Mouse (Mus musculus) myocyte (in vitro differentiated cells): ENCODE results near the gene Slamf8. TPM values are rescaled to one million over a fixed set of nuclear protein-coding genes. Genes with fewer than 3 reads are reported as not detected.

Experiments used
- H3K27me3 ChIP-seq: one replicate; pipeline ENCODE4 v1.6.1; 2011; ENCODE audit not compliant: control insufficient read depth, insufficient read depth, insufficient read length
- H3K36me3 ChIP-seq: one replicate; pipeline ENCODE4 v1.6.1; 2011; ENCODE audit not compliant: control insufficient read depth, insufficient read depth
- H3K4me2 ChIP-seq: one replicate; pipeline ENCODE4 v1.6.1; 2011; ENCODE audit warnings: low read depth, control low read depth
- H3K4me3 ChIP-seq: one replicate; pipeline ENCODE4 v1.5.1; 2011; ENCODE audit warnings: mild to moderate bottlenecking, control low read depth, moderate library complexity
- H3K79me2 ChIP-seq: one replicate; pipeline ENCODE4 v1.6.1; 2011; ENCODE audit not compliant: control insufficient read depth, insufficient read depth
- H3ac ChIP-seq: one replicate; pipeline ENCODE4 v1.6.1; 2011; ENCODE audit not compliant: control insufficient read depth, insufficient read length
- CEBPB ChIP-seq: IDR thresholded peaks from 2 replicates; pipeline ENCODE4 v1.6.1; 2011; ENCODE audit warnings: mild to moderate bottlenecking, moderate library complexity; ENCODE audit not compliant: poor library complexity, insufficient read depth, severe bottlenecking
- E2F4 ChIP-seq: IDR thresholded peaks from one replicate; pipeline ENCODE4 v1.6.1; 2011; ENCODE audit warnings: mild to moderate bottlenecking, control low read depth, moderate library complexity; ENCODE audit not compliant: insufficient read depth
- MAX ChIP-seq: IDR thresholded peaks from one replicate; pipeline ENCODE4 v1.6.1; 2011; ENCODE audit warnings: low read depth, mild to moderate bottlenecking, control low read depth
- MYOD1 ChIP-seq, 3 experiments: IDR thresholded peaks; one replicate each; pipeline ENCODE4 v1.6.1; 2011; ENCODE audit warnings: control low read depth in 2 of 3, low read depth in 2 of 3, mild to moderate bottlenecking in 2 of 3, moderate library complexity in 1 of 3; ENCODE audit not compliant: insufficient read length in 2 of 3, control insufficient read depth in 1 of 3
- MYOG ChIP-seq, 3 experiments: IDR thresholded peaks; one replicate each; pipeline ENCODE4 v1.6.1; 2011; ENCODE audit warnings: control low read depth in 2 of 3, low read depth in 2 of 3, mild to moderate bottlenecking in 2 of 3; ENCODE audit not compliant: insufficient read length in 2 of 3, control insufficient read depth in 1 of 3, insufficient read depth in 1 of 3
- POLR2A ChIP-seq: IDR thresholded peaks from one replicate; pipeline ENCODE4 v1.6.1; 2011; ENCODE audit warnings: low read depth, mild to moderate bottlenecking, control low read depth, moderate library complexity; ENCODE audit not compliant: insufficient read length
- POLR2AphosphoS2 ChIP-seq: IDR thresholded peaks from one replicate; pipeline ENCODE4 v1.6.1; 2011; ENCODE audit warnings: low read depth, control low read depth; ENCODE audit not compliant: insufficient read length
- REST ChIP-seq: IDR thresholded peaks from one replicate; pipeline ENCODE4 v1.6.1; 2011; ENCODE audit warnings: mild to moderate bottlenecking, control low read depth, moderate library complexity; ENCODE audit not compliant: insufficient read depth, insufficient read length
- SRF ChIP-seq: IDR thresholded peaks from one replicate; pipeline ENCODE4 v1.6.1; 2011; ENCODE audit warnings: low read depth; ENCODE audit not compliant: control insufficient read depth, insufficient read length
- TCF12 ChIP-seq: IDR thresholded peaks from one replicate; pipeline ENCODE4 v1.6.1; 2011; ENCODE audit warnings: mild to moderate bottlenecking, control low read depth; ENCODE audit not compliant: poor library complexity, insufficient read depth, severe bottlenecking
- TCF3 ChIP-seq: IDR thresholded peaks from one replicate; pipeline ENCODE4 v1.6.1; 2011; ENCODE audit warnings: low read depth, control low read depth; ENCODE audit not compliant: insufficient read length
- USF1 ChIP-seq: IDR thresholded peaks from one replicate; pipeline ENCODE4 v1.6.1; 2011; ENCODE audit warnings: low read depth, mild to moderate bottlenecking, control low read depth, moderate library complexity
- polyA plus RNA-seq: library from polyadenylated mRNA; unstranded; fragments of >200 nt; fragmentation: generic; extraction: Trizol; gene quantifications from one replicate; pipeline ENCODE4 v1.2.1, GENCODE M21; 2012; ENCODE audit warnings: missing spikeins

The Slamf8 gene
- polyA plus RNA-seq, 1 experiment: not detected

- no peak overlapping the region for H3ac ChIP-seq
- no peaks in the 10 kb centered on the region for H3K79me2 ChIP-seq
- H3K36me3 ChIP-seq: no peaks in the 10 kb centered on the region
- H3K4me2 ChIP-seq: no peak overlapping the region
- peaks cover 5% of the 10 kb centered on the region for H3K27me3 ChIP-seq
- H3K4me3 ChIP-seq: no peak overlapping the region
- TF ChIP-seq SRF (no peak), POLR2AphosphoS2 (no peak), POLR2A (no peak), MYOG (IDR thresholded peaks at IDR 0.05; ENCODE audit: control insufficient read depth in 1 of 3, insufficient read depth in 1 of 3, insufficient read length in 2 of 3, low read depth in 2 of 3) (no peak), MYOD1 (IDR thresholded peaks at IDR 0.05; ENCODE audit: control insufficient read depth in 1 of 3, insufficient read length in 2 of 3, low read depth in 2 of 3) (no peak), MAX (no peak), TCF3 (no peak), REST (no peak), E2F4 (no peak), CEBPB (no peak), USF1 (no peak), TCF12 (no peak)
Measured at GRCm38 (mm10) chr1:172546062-172546461, 44.3 kb downstream of the Slamf8 start.

- no peaks in the 10 kb centered on the region for H3K36me3 ChIP-seq
- peaks cover 5% of the 10 kb centered on the region for H3K27me3 ChIP-seq
- no peak overlapping the region for H3ac ChIP-seq
- H3K79me2 ChIP-seq: no peaks in the 10 kb centered on the region
- no peak overlapping the region for H3K4me3 ChIP-seq
- TF ChIP-seq USF1: no peak
- no peak for TF ChIP-seq MYOG (IDR thresholded peaks at IDR 0.05; ENCODE audit: control insufficient read depth in 1 of 3, insufficient read depth in 1 of 3, insufficient read length in 2 of 3, low read depth in 2 of 3)
- no peak overlapping the region for H3K4me2 ChIP-seq
Measured at GRCm38 (mm10) chr1:172540283-172540820, 50.0 kb downstream of the Slamf8 start.

GRCm38 (mm10) chr1:172539827-172540226, 50.5 kb downstream of the Slamf8 start:
- Histone ChIP-seq H3K79me2 (no peaks in the 10 kb centered on the region), H3K27me3 (peaks cover 5% of the 10 kb centered on the region), H3K4me2 (no peak overlapping the region), H3ac (no peak overlapping the region), H3K36me3 (no peaks in the 10 kb centered on the region), H3K4me3 (no peak overlapping the region)
- TF ChIP-seq MAX (no peak), E2F4 (no peak), POLR2A (no peak), TCF12 (no peak), POLR2AphosphoS2 (no peak), MYOG (IDR thresholded peaks at IDR 0.05; ENCODE audit: control insufficient read depth in 1 of 3, insufficient read depth in 1 of 3, insufficient read length in 2 of 3, low read depth in 2 of 3) (no peak), REST (no peak), SRF (no peak), TCF3 (no peak), CEBPB (no peak), USF1 (no peak), MYOD1 (IDR thresholded peaks at IDR 0.05; ENCODE audit: control insufficient read depth in 1 of 3, insufficient read length in 2 of 3, low read depth in 2 of 3) (no peak)

- Histone ChIP-seq H3K27me3 (no peaks in the 10 kb centered on the region), H3ac (no peak overlapping the region), H3K4me3 (no peak overlapping the region), H3K79me2 (no peaks in the 10 kb centered on the region), H3K4me2 (no peak overlapping the region), H3K36me3 (no peaks in the 10 kb centered on the region)
- TF ChIP-seq MAX (no peak), REST (no peak), MYOD1 (IDR thresholded peaks at IDR 0.05; ENCODE audit: control insufficient read depth in 1 of 3, insufficient read length in 2 of 3, low read depth in 2 of 3) (no peak), SRF (no peak), POLR2A (no peak), USF1 (no peak), CEBPB (no peak), TCF3 (no peak), E2F4 (no peak), MYOG (IDR thresholded peaks at IDR 0.05; ENCODE audit: control insufficient read depth in 1 of 3, insufficient read depth in 1 of 3, insufficient read length in 2 of 3, low read depth in 2 of 3) (no peak), POLR2AphosphoS2 (no peak), TCF12 (no peak)
Measured at GRCm38 (mm10) chr1:172535116-172535515, 55.3 kb downstream of the Slamf8 start.

- no peak overlapping the region for H3K4me3 ChIP-seq
- no peaks in the 10 kb centered on the region for H3K79me2 ChIP-seq
- TF ChIP-seq CEBPB (no peak), USF1 (no peak), POLR2A (no peak), TCF12 (no peak), SRF (no peak)
- H3K4me2 ChIP-seq: no peak overlapping the region
- no peaks in the 10 kb centered on the region for H3K36me3 ChIP-seq
- no peak overlapping the region for H3ac ChIP-seq
- no peaks in the 10 kb centered on the region for H3K27me3 ChIP-seq
Measured at GRCm38 (mm10) chr1:172532551-172532950, 57.8 kb downstream of the Slamf8 start.

Other genes starting within 250 kb of the Slamf8 start
- not detected for gene Kcnj10, start 249.4 kb downstream of the Slamf8 start, polyA plus RNA-seq
- gene Pigm, start 214.0 kb downstream of the Slamf8 start, polyA plus RNA-seq: 2.7 TPM
- 4.7 TPM for gene Slamf9, start 115.2 kb downstream of the Slamf8 start, polyA plus RNA-seq
- 0.77 TPM for gene Igsf9, start 108.8 kb downstream of the Slamf8 start, polyA plus RNA-seq
- gene Tagln2, start 90.5 kb downstream of the Slamf8 start, polyA plus RNA-seq: 393 TPM
- gene Cfap45, start 69.8 kb downstream of the Slamf8 start, polyA plus RNA-seq: not detected
- not detected for gene Vsig8, start 34.6 kb downstream of the Slamf8 start, polyA plus RNA-seq
- not detected for gene Fcrl6, start 12.0 kb upstream of the Slamf8 start, polyA plus RNA-seq
- 1.9 TPM for gene Dusp23, start 42.4 kb upstream of the Slamf8 start, polyA plus RNA-seq
- gene Crp, start 107.5 kb upstream of the Slamf8 start, polyA plus RNA-seq: not detected